Mouse (Mus musculus) kidney, adult 11 months (tissue): ENCODE results near the gene Noxo1.

Experiments
- DNase-seq: peaks from one replicate; pipeline ENCODE4 v3.0.0; 2022

Gene Noxo1

GRCm38 (mm10) chr17:24745526-24746497 is 49.8 kb downstream of the Noxo1 start:
- DNase-seq, result peak; percentile 75

GRCm38 (mm10) chr17:24746986-24747385 is 51.0 kb downstream of the Noxo1 start:
- no peak for DNase-seq
